Comparison of ENCODE assay signal across 21 mouse cellular contexts in the genomic region with DNA sequence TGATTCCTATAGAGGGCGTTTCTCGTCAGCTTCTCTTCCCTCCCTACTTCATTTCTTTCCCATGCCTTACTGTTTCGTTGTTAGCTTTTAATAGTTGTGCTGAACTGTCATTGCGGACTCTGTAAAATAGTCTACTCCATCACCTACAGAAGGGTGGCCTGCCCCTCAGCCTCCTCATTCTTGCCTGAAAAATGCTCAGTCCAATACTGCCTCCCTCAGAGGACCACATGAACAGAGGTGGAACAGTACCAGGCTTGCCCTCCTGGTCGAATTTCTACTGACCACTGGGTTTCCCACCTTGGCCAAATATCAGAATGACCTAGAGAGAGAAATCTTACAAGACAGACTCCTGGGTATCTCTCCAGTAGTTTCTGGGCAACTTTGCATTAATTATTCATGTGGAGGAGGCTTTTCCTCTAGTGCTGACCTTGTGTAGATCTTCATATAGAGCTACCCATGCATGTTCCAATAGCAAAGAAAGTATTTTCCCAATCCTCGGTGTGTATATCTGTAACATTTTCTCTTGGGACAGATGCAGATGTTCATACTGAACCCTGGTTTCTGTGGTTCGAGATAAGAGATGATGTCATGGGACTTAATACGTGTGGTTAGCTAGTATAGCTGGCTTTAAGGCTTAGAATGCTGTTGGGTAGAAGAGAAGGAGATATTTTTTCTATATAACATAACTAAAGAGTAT. TPM values are rescaled to one million over a fixed set of nuclear protein-coding genes. Genes with fewer than 3 reads are reported as not detected.
DNase-seq lines count a peak whose midpoint lies in the region; ATAC-seq and TF ChIP-seq lines count a peak whose summit lies in the region.
"Had no signal": no experiment of that assay in that cellular context is flagged by ENCODE, and none has a peak within 500 bp of the region (broad histone marks: within the 10 kb centered on the region; RNA-seq: fewer than 3 reads in every experiment).

No protein-coding gene starts in this region.

- in situ Hi-C loops in CH12.LX (cut with MboI; ENCODE audit: low pct_ligation_motif_present, low pct_unique_long_range_greater_than_20kb, low sequenced_read_pairs): loop anchor here (5.0 to 10.0 kb wide), 2 partner anchors 156 to 288 kb away; no protein-coding TSS in a partner anchor

- no peaks in the 10 kb centered on the region for H3K79me2 ChIP-seq in CH12.LX (replicated peaks; ENCODE audit: control insufficient read depth, extremely low read depth, insufficient read depth, poor library complexity, severe bottlenecking)

- H3K9me3 ChIP-seq in CH12.LX (replicated peaks; ENCODE audit: low read length): no peaks in the 10 kb centered on the region
- no peaks in the 10 kb centered on the region for H3K9me3 ChIP-seq in hindbrain, embryonic 12.5 days (replicated peaks)
- no peaks in the 10 kb centered on the region for H3K9me3 ChIP-seq in intestine, postnatal 0 days (ENCODE audit: control insufficient read depth)
- H3K9me3 ChIP-seq: embryonic facial prominence, embryonic 13.5 days; forebrain, embryonic 13.5 days; heart, embryonic 13.5 days; hindbrain, embryonic 13.5 days; intestine, embryonic 15.5 days had no signal

- H3K4me3 ChIP-seq in CH12.LX (replicated peaks in 1 of 3; ENCODE audit: low read depth in 2 of 3, low read length in 2 of 3, poor library complexity in 1 of 3): peak overlapping the region in 1 of 3 experiments; percentile 3
- H3K4me3 ChIP-seq in hindbrain, embryonic 12.5 days: no peak overlapping the region
- no peak overlapping the region for H3K4me3 ChIP-seq in intestine, postnatal 0 days (ENCODE audit: low read depth, low read length)
- H3K4me3 ChIP-seq: embryonic facial prominence, embryonic 13.5 days; forebrain, embryonic 13.5 days; heart, embryonic 13.5 days; hindbrain, embryonic 13.5 days; intestine, embryonic 15.5 days had no signal

- peak; percentile 52 for TF ChIP-seq RAD21 in CH12.LX (IDR thresholded peaks at IDR 0.05; ENCODE audit: low read depth, low read length)

- peak overlapping the region; percentile 94 for H3K4me2 ChIP-seq in CH12.LX (ENCODE audit: insufficient read depth, low read depth, poor library complexity, severe bottlenecking)
- H3K4me2 ChIP-seq in hindbrain, embryonic 12.5 days (replicated peaks): no peak overlapping the region
- no peak overlapping the region for H3K4me2 ChIP-seq in intestine, postnatal 0 days (replicated peaks; ENCODE audit: low read depth)
- H3K4me2 ChIP-seq: embryonic facial prominence, embryonic 13.5 days; forebrain, embryonic 13.5 days; heart, embryonic 13.5 days; hindbrain, embryonic 13.5 days; intestine, embryonic 15.5 days had no signal

- 84% methylated on average over 8 of the region's 8 CpGs for WGBS in hindbrain, embryonic 12.5 days
- WGBS in intestine, postnatal 0 days: 84% methylated on average over 8 of the region's 8 CpGs

- peak; percentile 44 for DNase-seq in heart, adult 11 months
- no peak for DNase-seq in heart, postnatal 4 days
- DNase-seq in CH12.LX (ENCODE audit: extremely low read depth): no peak
- DNase-seq in lung, postnatal 25 days (ENCODE audit: low spot score): no peak
- DNase-seq: adrenal gland, postnatal 14 days; cerebellum, adult 8-10 months; cerebellum, postnatal 14 days; forebrain, postnatal 0 days; gastrocnemius, postnatal 14 days; heart, postnatal 36 days; kidney, adult 2 months had no signal

- no peaks in the 10 kb centered on the region for H3K27me3 ChIP-seq in CH12.LX (replicated peaks)
- H3K27me3 ChIP-seq in hindbrain, embryonic 12.5 days: no peaks in the 10 kb centered on the region
- no peaks in the 10 kb centered on the region for H3K27me3 ChIP-seq in intestine, postnatal 0 days (replicated peaks; ENCODE audit: control insufficient read depth, insufficient read depth, low read length)
- H3K27me3 ChIP-seq: embryonic facial prominence, embryonic 13.5 days; forebrain, embryonic 13.5 days; heart, embryonic 13.5 days; hindbrain, embryonic 13.5 days; intestine, embryonic 15.5 days had no signal

- no peak for TF ChIP-seq POLR2A in CH12.LX (IDR thresholded peaks at IDR 0.05; ENCODE audit: low read depth, low read length)

- dilution Hi-C loops in CH12.LX (cut with MboI; ENCODE audit: extremely low pct_ligation_motif_present, extremely low pct_unique_long_range_greater_than_20kb, low sequenced_read_pairs): no loop called here

- peak; percentile 66 for ATAC-seq in activated CD4-positive, CD25-positive, alpha-beta regulatory T cell, adult 4 months
- peak; percentile 64 for ATAC-seq in megakaryocyte progenitor cell, adult 5-6 weeks (replicated peaks; ENCODE audit: poor library complexity)
- no peak for ATAC-seq in hindbrain, embryonic 12.5 days (ENCODE audit: low FRiP score)
- no peak for ATAC-seq in intestine, postnatal 0 days
- ATAC-seq: forebrain, embryonic 13.5 days; hindbrain, postnatal 0 days; intestine, embryonic 15.5 days had no signal

- H3K9ac ChIP-seq in CH12.LX (ENCODE audit: insufficient read depth, low read depth): peak overlapping the region; percentile 65
- no peak overlapping the region for H3K9ac ChIP-seq in hindbrain, embryonic 12.5 days
- H3K9ac ChIP-seq in intestine, postnatal 0 days (ENCODE audit: low read depth, low read length): no peak overlapping the region
- H3K9ac ChIP-seq: embryonic facial prominence, embryonic 13.5 days; forebrain, embryonic 13.5 days; forebrain, postnatal 0 days; heart, embryonic 13.5 days; hindbrain, embryonic 13.5 days; intestine, embryonic 15.5 days had no signal

- no peak; the same call in 1 of the 2 replicates for TF ChIP-seq EP300 in CH12.LX (IDR thresholded peaks at IDR 0.05; ENCODE audit: low read length)

- no peaks in the 10 kb centered on the region for H3K36me3 ChIP-seq in CH12.LX (replicated peaks in 1 of 2; ENCODE audit: control insufficient read depth in 1 of 2, insufficient read depth in 1 of 2, low read length in 1 of 2)
- no peaks in the 10 kb centered on the region for H3K36me3 ChIP-seq in hindbrain, embryonic 12.5 days
- no peaks in the 10 kb centered on the region for H3K36me3 ChIP-seq in intestine, postnatal 0 days (ENCODE audit: control insufficient read depth, insufficient read depth)
- H3K36me3 ChIP-seq: embryonic facial prominence, embryonic 13.5 days; heart, embryonic 13.5 days; hindbrain, embryonic 13.5 days; intestine, embryonic 15.5 days had no signal

- peaks cover 9 to 30% of the 10 kb centered on the region in 2 experiments for H3K4me1 ChIP-seq in CH12.LX (ENCODE audit: control insufficient read depth in 1 of 2, insufficient read depth in 2 of 2)
- H3K4me1 ChIP-seq in hindbrain, embryonic 12.5 days: peaks cover 10% of the 10 kb centered on the region
- no peaks in the 10 kb centered on the region for H3K4me1 ChIP-seq in intestine, postnatal 0 days (replicated peaks; ENCODE audit: control insufficient read depth, insufficient read depth, low read length)
- H3K4me1 ChIP-seq: heart, embryonic 13.5 days; intestine, embryonic 15.5 days had no signal

- 0 out of 2 replicates have a peak overlapping the region, but pooled peaks have one; percentile 15 for H3K27ac ChIP-seq in CH12.LX (ENCODE audit: insufficient read depth, low read depth)
- no peak overlapping the region for H3K27ac ChIP-seq in hindbrain, embryonic 12.5 days
- H3K27ac ChIP-seq in intestine, postnatal 0 days (ENCODE audit: low read depth, low read length): no peak overlapping the region
- H3K27ac ChIP-seq: embryonic facial prominence, embryonic 13.5 days; forebrain, embryonic 13.5 days; heart, embryonic 13.5 days; hindbrain, embryonic 13.5 days; hindbrain, postnatal 0 days; intestine, embryonic 15.5 days had no signal

- peak in 1 of 2 experiments; percentile 56; a peak in 2 of 4 replicates for TF ChIP-seq CTCF in CH12.LX (conservative IDR thresholded peaks at IDR 0.05 in 1 of 2, IDR thresholded peaks at IDR 0.05 in 1 of 2; ENCODE audit: low read depth in 2 of 2, low read length in 2 of 2)
- TF ChIP-seq CTCF in intestine, postnatal 0 days (IDR thresholded peaks at IDR 0.05; ENCODE audit: low read depth): no peak

TF ChIP-seq in CH12.LX, 34 proteins besides CTCF, POLR2A, EP300 and RAD21:
- no peak for TF ChIP-seq TBP (conservative IDR thresholded peaks at IDR 0.05; ENCODE audit: low read depth, low read length)
- TF ChIP-seq MYC (IDR thresholded peaks at IDR 0.05; ENCODE audit: low read depth, low read length): no peak
- no peak for TF ChIP-seq PAX5 (IDR thresholded peaks at IDR 0.05; ENCODE audit: low read length)
- TF ChIP-seq USF2 (conservative IDR thresholded peaks at IDR 0.05; ENCODE audit: low read depth, low read length): no peak
- peak; percentile 37 for TF ChIP-seq SMC3 (IDR thresholded peaks at IDR 0.05; ENCODE audit: low read depth, low read length)
- peak; percentile 58; the same call in 1 of the 2 replicates for TF ChIP-seq JUN (IDR thresholded peaks at IDR 0.05; ENCODE audit: insufficient read depth, low read depth, low read length)
TF ChIP-seq in CH12.LX: peak in this region for 2.

RNA-seq across cellular contexts. Expression of gene Gng2, which starts 15.6 kb away (rescaled TPM):
- total RNA-seq in heart, postnatal 4 days (2021): 10 to 100 TPM; 54.1 to 57.2 TPM
- total RNA-seq in CH12.LX (2012; rRNA removed) (62.9 and 63.4 TPM in 2 replicates), CH12.LX (2014; rRNA removed) (61.8 and 67.7 TPM in 2 replicates)
- polyA plus RNA-seq in CH12.LX (2012; ENCODE audit: insufficient read length, low read depth): 52.1 and 70.0 TPM in 2 replicates
- polyA plus RNA-seq in activated CD4-positive, CD25-positive, alpha-beta regulatory T cell, adult 4 months (2017; shearing (Covaris generic)): 10 to 100 TPM; 66.2 to 77.1 TPM
- total RNA-seq in megakaryocyte progenitor cell, adult 5-6 weeks (2015): 47.7 and 53.6 TPM in 2 replicates
- 32.1 and 67.0 TPM in 2 replicates for total RNA-seq in megakaryocyte progenitor cell, adult 5-6 weeks (2017)
- polyA plus RNA-seq in hindbrain, embryonic 12.5 days (2016; fragmentation: Nextera tagmentation; extraction: Ambion mirVana): 203 and 213 TPM in 2 replicates
- 22.2 and 22.6 TPM in 2 replicates for polyA plus RNA-seq in intestine, postnatal 0 days (2015; fragmentation: Nextera tagmentation; extraction: Ambion mirVana)

Comparison
In these comparisons a context has a peak if more than half of its experiments do, and no peak if none do; other contexts are left out.
1. ATAC-seq: peak in activated CD4-positive, CD25-positive, alpha-beta regulatory T cell, adult 4 months (single experiment) and megakaryocyte progenitor cell, adult 5-6 weeks (single experiment); none in hindbrain, embryonic 12.5 days (single experiment) and intestine, postnatal 0 days (single experiment).